Comparison of ENCODE assay signal across 8 mouse cellular contexts in genomic region chr2:118491741-118492395, GRCm38 (mm10). TPM values are rescaled to one million over a fixed set of nuclear protein-coding genes. Genes with fewer than 3 reads are reported as not detected.
DNase-seq lines count a peak whose midpoint lies in the region; ATAC-seq lines count a peak whose summit lies in the region.
"Had no signal": no experiment of that assay in that cellular context is flagged by ENCODE, and none has a peak within 500 bp of the region (broad histone marks: within the 10 kb centered on the region; RNA-seq: fewer than 3 reads in every experiment).

No protein-coding gene starts in this region.

- H3K4me1 ChIP-seq in megakaryocyte, embryonic 14.5 days: peaks cover 58% of the 10 kb centered on the region

- ATAC-seq in megakaryocyte, adult 5-6 weeks (ENCODE audit: poor library complexity, severe bottlenecking): no peak

- H3K4me3 ChIP-seq in megakaryocyte, embryonic 14.5 days (replicated peaks): peak overlapping the region; percentile 66
- H3K4me3 ChIP-seq: limb, embryonic 15.5 days had no signal

- H3K27me3 ChIP-seq in megakaryocyte, embryonic 14.5 days (replicated peaks): peaks cover 14% of the 10 kb centered on the region
- H3K27me3 ChIP-seq: limb, embryonic 15.5 days had no signal

- peak; percentile 19 for DNase-seq in kidney, adult 11 months
- no peak for DNase-seq in kidney, adult 8-10 months
- DNase-seq in kidney, postnatal 36 days: peak; percentile 15 to 39
- peak; percentile 61 for DNase-seq in thymus, postnatal 4 days
- DNase-seq in cerebellum, postnatal 10 days: no peak

- H3K36me3 ChIP-seq in megakaryocyte, embryonic 14.5 days (replicated peaks; ENCODE audit: low read length): no peaks in the 10 kb centered on the region
- H3K36me3 ChIP-seq: limb, embryonic 15.5 days had no signal

- H3K9me3 ChIP-seq in megakaryocyte, embryonic 14.5 days: peaks cover 3% of the 10 kb centered on the region; the same call in 1 of the 2 replicates
- H3K9me3 ChIP-seq: limb, embryonic 15.5 days had no signal

RNA-seq across cellular contexts. Expression of gene Srp14, which starts 12.4 kb away (rescaled TPM):
- 34.6 and 180 TPM in 2 replicates for polyA plus RNA-seq in megakaryocyte, embryonic 14.5 days (2012; ENCODE audit: insufficient read depth, low replicate concordance)
- total RNA-seq in megakaryocyte, adult 5-6 weeks (2015): 160 and 173 TPM in 2 replicates
- 181 and 193 TPM in 2 replicates for total RNA-seq in megakaryocyte, adult 5-6 weeks (2017)

RNA-seq across cellular contexts. Expression of gene Bmf, which starts 57.6 kb away (rescaled TPM):
- polyA plus RNA-seq in megakaryocyte, embryonic 14.5 days (2012; ENCODE audit: insufficient read depth, low replicate concordance): 6.3 and 11.4 TPM in 2 replicates
- total RNA-seq in megakaryocyte, adult 5-6 weeks (2015): 8.8 and 12.4 TPM in 2 replicates
- 9.7 and 11.5 TPM in 2 replicates for total RNA-seq in megakaryocyte, adult 5-6 weeks (2017)

Comparison
In these comparisons a context has a peak if more than half of its experiments do, and no peak if none do; other contexts are left out.
1. DNase-seq: peak in kidney, adult 11 months (single experiment), kidney, postnatal 36 days (2 of 2) and thymus, postnatal 4 days (single experiment); none in kidney, adult 8-10 months (0 of 2) and cerebellum, postnatal 10 days (0 of 2).